Mouse (Mus musculus) megakaryocyte, embryonic 14.5 days (primary cell): ENCODE measurements at regions not wholly inside any gene's neighbourhood (a gene's known extent, or its start where the extent isn't known, plus 50 kb on each side); places are given as distances from the start of the nearest gene placed in this dataset.

Experiments used
- H3K27me3 ChIP-seq: replicated peaks from 2 replicates; pipeline ENCODE3; 2012; ENCODE audit warnings: inconsistent platforms
- H3K36me3 ChIP-seq: replicated peaks from 2 replicates; pipeline ENCODE3; 2012; ENCODE audit warnings: low read length, inconsistent platforms, mixed read lengths
- H3K4me1 ChIP-seq: 2 replicates; pipeline ENCODE4 v1.6.1; 2012; ENCODE audit warnings: inconsistent platforms
- H3K4me3 ChIP-seq: replicated peaks from 2 replicates; pipeline ENCODE3; 2012; ENCODE audit warnings: moderate library complexity, mild to moderate bottlenecking, inconsistent platforms
- H3K9me3 ChIP-seq: 2 replicates; pipeline ENCODE4 v1.6.1; 2012; ENCODE audit warnings: inconsistent platforms
- FLI1 ChIP-seq: IDR thresholded peaks from 2 replicates; pipeline ENCODE4 v1.6.1; 2012; ENCODE audit warnings: low read length, inconsistent platforms, mixed read lengths
- GATA1 ChIP-seq: IDR thresholded peaks from 3 replicates; pipeline ENCODE4 v1.6.1; 2012; ENCODE audit warnings: mixed read lengths, low read length, inconsistent platforms, borderline replicate concordance

- Histone ChIP-seq H3K4me1 (no peaks in the 10 kb centered on the region), H3K36me3 (no peaks in the 10 kb centered on the region), H3K9me3 (no peaks in the 10 kb centered on the region), H3K4me3 (no peak overlapping the region), H3K27me3 (peaks cover 3% of the 10 kb centered on the region)
- TF ChIP-seq GATA1 = no peak
Measured at GRCm38 (mm10) chr11:45679293-45679673, 172.6 kb upstream of the Clint1 start.

- H3K9me3 ChIP-seq = no peaks in the 10 kb centered on the region
- no peaks in the 10 kb centered on the region for H3K4me1 ChIP-seq
- no peaks in the 10 kb centered on the region for H3K36me3 ChIP-seq
- TF ChIP-seq GATA1 (no peak), FLI1 (no peak)
- no peaks in the 10 kb centered on the region for H3K27me3 ChIP-seq
- no peak overlapping the region for H3K4me3 ChIP-seq
Measured at GRCm38 (mm10) chr11:45685571-45685970, 166.3 kb upstream of the Clint1 start.

- Histone ChIP-seq H3K27me3 (peaks cover 5% of the 10 kb centered on the region), H3K9me3 (peaks cover 8% of the 10 kb centered on the region), H3K4me3 (no peak overlapping the region), H3K36me3 (no peaks in the 10 kb centered on the region), H3K4me1 (peaks cover 9% of the 10 kb centered on the region)
- TF ChIP-seq GATA1 (no peak), FLI1 (no peak)
Measured at GRCm38 (mm10) chr11:45693206-45693605, 158.6 kb upstream of the Clint1 start.

- peaks cover 7% of the 10 kb centered on the region; the same call in 1 of the 2 replicates for H3K9me3 ChIP-seq
- no peaks in the 10 kb centered on the region for H3K36me3 ChIP-seq
- H3K27me3 ChIP-seq = peaks cover 2% of the 10 kb centered on the region
- no peak overlapping the region for H3K4me3 ChIP-seq
- TF ChIP-seq FLI1 = no peak
- TF ChIP-seq GATA1 = no peak
- H3K4me1 ChIP-seq = peaks cover 17% of the 10 kb centered on the region
Measured at GRCm38 (mm10) chr11:45701506-45701905, 150.3 kb upstream of the Clint1 start.

- peaks cover 2% of the 10 kb centered on the region for H3K27me3 ChIP-seq
- no peaks in the 10 kb centered on the region for H3K36me3 ChIP-seq
- H3K4me3 ChIP-seq = no peak overlapping the region
- H3K4me1 ChIP-seq = peaks cover 13% of the 10 kb centered on the region
- TF ChIP-seq FLI1 (no peak), GATA1 (no peak)
- peaks cover 7% of the 10 kb centered on the region; the same call in 1 of the 2 replicates for H3K9me3 ChIP-seq
Measured at GRCm38 (mm10) chr11:45702916-45703315, 148.9 kb upstream of the Clint1 start.

GRCm38 (mm10) chr11:45704411-45704810 is 147.4 kb upstream of the Clint1 start:
- H3K4me1 ChIP-seq = peaks cover 4% of the 10 kb centered on the region
- peaks cover 2% of the 10 kb centered on the region for H3K27me3 ChIP-seq
- H3K4me3 ChIP-seq = no peak overlapping the region
- no peaks in the 10 kb centered on the region for H3K36me3 ChIP-seq
- TF ChIP-seq GATA1 (no peak), FLI1 (no peak)
- peaks cover 5% of the 10 kb centered on the region; the same call in 1 of the 2 replicates for H3K9me3 ChIP-seq

GRCm38 (mm10) chr11:45718630-45719029 is 133.2 kb upstream of the Clint1 start:
- Histone ChIP-seq H3K27me3 (peaks cover 9% of the 10 kb centered on the region), H3K4me3 (no peak overlapping the region), H3K4me1 (no peaks in the 10 kb centered on the region), H3K9me3 (no peaks in the 10 kb centered on the region), H3K36me3 (no peaks in the 10 kb centered on the region)
- no peak for TF ChIP-seq GATA1
- no peak for TF ChIP-seq FLI1

GRCm38 (mm10) chr11:45719821-45720220 is 132.0 kb upstream of the Clint1 start:
- no peak overlapping the region for H3K4me3 ChIP-seq
- H3K4me1 ChIP-seq = no peaks in the 10 kb centered on the region
- peaks cover 9% of the 10 kb centered on the region for H3K27me3 ChIP-seq
- TF ChIP-seq GATA1 (no peak), FLI1 (no peak)
- no peaks in the 10 kb centered on the region for H3K36me3 ChIP-seq
- no peaks in the 10 kb centered on the region for H3K9me3 ChIP-seq

- TF ChIP-seq FLI1 (no peak), GATA1 (no peak)
- Histone ChIP-seq H3K9me3 (no peaks in the 10 kb centered on the region), H3K27me3 (peaks cover 7% of the 10 kb centered on the region), H3K4me1 (peaks cover 5% of the 10 kb centered on the region), H3K36me3 (no peaks in the 10 kb centered on the region), H3K4me3 (no peak overlapping the region)
Measured at GRCm38 (mm10) chr11:45736561-45736960, 115.3 kb upstream of the Clint1 start.

- peaks cover 7% of the 10 kb centered on the region for H3K27me3 ChIP-seq
- no peaks in the 10 kb centered on the region for H3K36me3 ChIP-seq
- no peak for TF ChIP-seq FLI1
- no peak for TF ChIP-seq GATA1
- H3K9me3 ChIP-seq = no peaks in the 10 kb centered on the region
- no peak overlapping the region for H3K4me3 ChIP-seq
- peaks cover 5% of the 10 kb centered on the region for H3K4me1 ChIP-seq
Measured at GRCm38 (mm10) chr11:45738331-45738730, 113.5 kb upstream of the Clint1 start.

- Histone ChIP-seq H3K36me3 (no peaks in the 10 kb centered on the region), H3K4me3 (no peak overlapping the region), H3K27me3 (peaks cover 7% of the 10 kb centered on the region), H3K4me1 (peaks cover 4% of the 10 kb centered on the region; the same call in 1 of the 2 replicates), H3K9me3 (peaks cover 10% of the 10 kb centered on the region)
- no peak for TF ChIP-seq FLI1
- no peak for TF ChIP-seq GATA1
Measured at GRCm38 (mm10) chr11:45745941-45746340, 105.9 kb upstream of the Clint1 start.
